Mouse (Mus musculus) erythroid progenitor cell, adult 5-6 weeks (primary cell): Measurements from ENCODE around the gene Stk10. TPM values are rescaled to one million over a fixed set of nuclear protein-coding genes. Genes with fewer than 3 reads are reported as not detected.

Experiments
- ATAC-seq: replicated peaks from 2 replicates; pipeline ENCODE4 v1.8.0; 2016; ENCODE audit warnings: moderate number of reproducible peaks, mild to moderate bottlenecking, moderate TSS enrichment, inconsistent platforms; ENCODE audit not compliant: poor library complexity, low FRiP score, severe bottlenecking
- total RNA-seq, 2 experiments: library from RNA; stranded (forward) in 1 of 2; stranded (reverse) in 1 of 2; fragments of 150-400 nt in 1 of 2; fragments of 186-747, 209-891 nt in 1 of 2; gene quantifications; 2 replicates each; pipeline versions ENCODE4 v1.2.3 to v1.2.4; 2015 to 2017; ENCODE audit warnings: low replicate concordance in 2 of 2

The Stk10 gene
- total RNA-seq, 2 experiments from 2014 or later = 10.0 to 14.3 TPM

DNA sequence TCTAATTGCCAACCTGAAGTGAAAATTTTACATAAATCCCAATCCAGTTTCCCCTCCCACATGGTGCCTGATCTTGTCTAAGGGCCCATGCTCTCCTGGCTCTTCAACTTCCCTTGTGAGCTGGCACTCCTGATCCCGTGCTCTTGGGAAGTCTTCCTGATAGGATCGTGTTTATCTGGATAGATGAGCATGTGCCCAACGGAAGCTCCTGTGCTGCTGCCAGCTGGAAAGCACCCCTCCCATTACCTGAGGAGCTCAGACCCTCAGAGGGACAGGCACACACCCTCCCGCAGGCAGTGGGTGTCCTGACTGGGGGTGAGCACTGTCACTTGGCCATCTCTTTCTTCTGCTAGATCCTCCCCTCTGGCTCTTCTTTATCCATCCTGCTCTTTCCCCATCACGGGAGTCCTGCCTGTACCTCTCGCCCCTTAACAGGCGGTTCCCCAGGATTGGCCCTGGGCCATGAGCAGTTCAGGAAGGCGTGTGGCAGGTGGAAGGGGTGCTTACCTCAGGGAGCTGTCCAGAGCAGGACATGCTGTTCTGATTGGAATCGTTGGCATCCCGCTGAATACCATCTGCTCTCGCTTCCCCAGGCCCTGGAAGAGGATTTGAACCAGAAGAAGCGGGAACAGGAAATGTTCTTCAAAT lies 88.8 kb downstream of the Stk10 start:
- no peak for ATAC-seq

DNA sequence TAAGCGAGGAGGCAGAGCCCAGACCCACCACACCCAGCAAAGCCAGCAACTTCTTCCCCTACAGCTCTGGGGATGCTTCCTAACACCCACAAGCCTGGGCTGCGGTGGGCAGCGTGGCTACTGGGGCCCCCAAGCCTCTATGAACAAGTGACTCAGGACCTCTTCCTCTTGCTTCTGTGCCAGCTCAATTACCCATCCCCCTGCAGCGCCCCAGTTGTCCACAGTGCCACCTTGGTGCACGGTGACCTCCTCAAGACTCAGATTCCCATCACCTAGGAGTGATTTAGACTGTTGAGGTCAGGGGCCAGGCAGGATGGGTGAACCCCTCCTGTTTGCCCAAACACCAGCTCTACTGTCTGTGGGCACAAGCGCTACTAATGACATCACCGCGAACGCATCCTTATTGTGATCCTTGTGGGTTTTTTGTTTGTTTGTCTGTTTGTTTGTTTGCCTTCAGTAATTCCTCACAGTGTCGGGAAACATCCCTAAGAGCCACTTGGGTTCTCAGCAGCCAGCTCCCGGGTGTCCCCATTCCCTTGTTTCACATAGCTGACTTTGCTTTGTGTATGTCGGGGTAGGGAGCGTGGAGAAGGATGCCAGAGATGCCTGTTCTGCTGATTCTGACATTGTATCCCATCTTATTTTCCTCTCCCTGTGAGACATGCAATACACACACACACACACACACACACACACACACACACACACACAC lies 89.5 kb downstream of the Stk10 start:
- no peak for ATAC-seq

DNA sequence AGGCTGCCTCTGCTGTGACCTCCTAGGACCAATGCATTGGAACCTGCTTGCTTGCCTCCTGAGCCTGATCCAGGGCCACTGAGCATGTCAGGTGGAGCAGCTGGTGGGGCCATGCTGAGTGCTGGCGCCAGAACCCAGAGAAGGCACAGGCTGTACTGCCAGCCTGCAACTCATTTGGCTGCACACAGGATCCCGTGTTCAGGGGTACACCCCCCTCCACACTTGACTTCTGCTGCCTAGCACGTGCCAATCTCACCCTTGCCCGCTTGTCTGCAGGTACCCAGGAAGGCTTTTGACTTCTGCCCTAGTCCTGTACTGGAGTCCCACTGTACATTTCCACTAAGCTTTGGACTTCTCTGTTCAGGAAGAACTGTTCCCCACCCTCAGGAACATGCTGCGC lies 90.1 kb downstream of the Stk10 start:
- no peak for ATAC-seq

DNA sequence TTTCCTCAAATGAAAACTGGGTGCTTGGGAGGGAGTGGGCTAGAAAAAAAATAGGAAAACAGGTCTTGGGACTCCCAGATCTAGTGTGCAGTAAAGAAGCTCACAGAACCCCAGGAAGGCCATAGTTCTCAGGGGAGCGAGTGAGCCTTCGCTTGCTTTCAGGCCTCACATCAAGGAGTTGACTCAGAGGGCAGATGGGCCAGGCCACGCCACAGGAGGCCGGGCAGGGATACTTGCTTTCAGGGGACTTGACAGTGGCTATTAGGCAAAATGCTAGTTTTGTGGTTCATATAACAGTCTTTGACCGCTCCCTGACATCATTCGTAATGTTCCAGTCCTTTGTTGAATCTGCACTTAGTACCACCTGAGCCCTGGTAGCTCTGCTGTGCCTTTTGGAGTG lies 90.8 kb downstream of the Stk10 start:
- ATAC-seq = no peak

DNA sequence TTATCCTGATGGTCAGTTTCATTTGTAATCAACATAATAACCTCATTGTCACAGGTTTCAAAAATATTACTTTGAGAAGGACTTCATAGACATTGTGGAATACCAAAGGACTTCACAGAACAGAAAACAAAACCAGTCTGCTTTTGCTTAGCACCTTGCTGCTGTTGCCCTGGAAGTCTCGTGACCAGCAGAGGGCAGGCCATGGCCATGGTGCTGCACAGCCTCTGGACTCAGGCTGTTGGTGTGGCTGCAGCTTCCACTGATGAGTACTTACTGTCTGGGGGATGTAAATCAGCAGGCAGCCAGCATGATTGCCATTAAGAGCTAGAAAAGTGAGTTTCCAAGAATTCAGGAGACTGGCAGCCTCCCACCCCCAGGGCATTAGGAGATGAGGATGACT lies 92.6 kb downstream of the Stk10 start:
- ATAC-seq = no peak

DNA sequence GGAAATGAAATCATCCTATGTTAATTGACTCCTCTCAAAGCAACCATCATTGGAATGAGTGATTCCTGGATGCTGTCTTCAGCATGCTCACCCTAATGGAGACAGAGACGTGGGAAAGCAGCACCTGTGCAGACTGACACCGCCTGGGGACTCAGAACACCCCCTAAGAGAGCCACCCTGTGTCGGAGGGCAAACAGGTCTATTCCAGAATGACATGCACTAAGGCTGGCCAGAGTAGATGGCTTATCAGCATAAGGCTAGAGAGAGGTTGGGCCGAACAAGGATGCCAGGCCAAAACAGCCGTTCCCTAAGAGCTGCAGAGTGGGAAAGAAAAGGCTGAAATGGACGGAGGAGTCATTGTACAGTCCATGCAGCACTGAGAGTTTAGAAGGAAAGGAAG lies 93.0 kb downstream of the Stk10 start:
- ATAC-seq = no peak

DNA sequence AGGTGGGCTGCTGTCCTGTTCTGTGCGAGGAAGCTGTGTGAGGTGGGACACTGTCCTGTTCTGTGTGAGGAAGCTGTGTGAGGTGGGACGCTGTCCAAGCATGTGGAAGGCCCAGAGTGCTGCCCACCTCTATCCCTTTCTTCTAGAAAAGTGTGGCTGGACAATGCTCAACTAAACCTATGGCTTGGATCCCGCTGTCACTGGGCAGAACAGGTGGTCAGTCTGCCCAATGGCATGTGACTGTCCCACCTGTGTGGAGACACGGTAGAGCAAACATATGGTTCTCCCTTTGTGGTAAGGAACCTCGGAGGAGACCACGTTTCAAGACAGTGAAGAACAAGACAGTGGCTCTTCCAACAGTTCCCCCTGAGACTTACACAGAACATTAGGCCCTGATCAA lies 94.8 kb downstream of the Stk10 start:
- ATAC-seq = 0 out of 2 replicates have a peak, but pooled peaks have one; percentile 34

DNA sequence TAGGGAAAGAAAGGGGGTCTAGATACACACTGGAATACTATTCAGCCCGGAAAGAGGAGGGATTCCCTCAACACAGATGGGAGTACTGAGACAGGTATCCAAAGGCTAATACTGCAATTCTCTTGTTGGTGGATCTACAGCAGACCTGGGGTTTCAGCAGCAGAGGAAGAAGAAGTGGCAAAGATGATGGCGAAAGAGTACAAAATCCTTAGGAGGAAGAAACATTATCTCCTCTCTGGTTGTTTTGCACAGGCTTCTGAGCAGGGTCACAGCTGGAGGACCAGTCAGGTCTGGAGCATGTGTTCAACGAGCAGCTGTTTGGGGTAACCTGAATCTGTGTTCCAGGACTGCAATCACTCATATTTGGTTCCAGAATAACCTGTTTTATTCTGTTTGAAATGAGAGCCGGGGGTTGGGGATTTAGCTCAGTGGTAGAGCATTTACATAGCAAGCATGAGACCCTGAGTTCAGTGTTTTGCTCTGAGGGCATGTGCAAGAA lies 96.7 kb downstream of the Stk10 start:
- no peak for ATAC-seq

DNA sequence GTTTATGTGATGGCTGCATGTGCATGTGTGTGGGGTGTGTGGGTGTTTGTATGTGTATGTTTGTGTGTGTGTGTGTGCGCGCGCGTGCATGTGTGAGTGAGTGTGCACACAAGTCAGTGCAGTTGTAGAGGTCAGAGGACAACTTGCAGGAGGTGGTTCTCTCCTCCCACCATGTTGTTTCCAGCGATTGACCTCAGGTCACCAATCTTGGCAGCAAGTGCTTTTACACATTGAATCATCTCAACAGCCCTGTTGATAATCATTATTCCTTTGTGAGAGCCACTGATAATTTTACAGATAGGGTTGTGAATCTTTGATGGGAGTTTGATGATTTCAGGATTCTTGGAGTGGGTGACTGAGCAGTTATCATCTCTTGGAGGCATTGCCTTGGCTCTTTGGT lies 99.6 kb downstream of the Stk10 start:
- ATAC-seq = no peak

DNA sequence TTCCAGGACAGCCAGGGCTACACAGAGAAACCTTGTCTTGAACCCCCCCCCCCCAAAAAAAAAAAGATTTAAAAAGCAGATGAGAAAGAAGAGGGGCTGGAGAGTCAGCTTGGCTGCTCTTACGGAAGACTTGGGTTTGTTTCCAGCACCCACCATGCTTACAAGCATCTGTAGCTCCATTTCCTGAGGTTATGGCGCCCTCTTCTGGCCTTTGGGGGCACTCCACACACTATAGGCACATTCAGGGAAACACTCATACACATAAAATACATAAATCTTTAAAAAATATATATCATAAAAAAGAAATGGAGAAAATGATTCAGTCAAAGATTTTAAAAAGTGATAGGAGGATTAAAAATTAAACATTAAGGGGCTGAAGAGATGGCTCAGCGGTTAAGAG lies 100.4 kb downstream of the Stk10 start:
- no peak for ATAC-seq

DNA sequence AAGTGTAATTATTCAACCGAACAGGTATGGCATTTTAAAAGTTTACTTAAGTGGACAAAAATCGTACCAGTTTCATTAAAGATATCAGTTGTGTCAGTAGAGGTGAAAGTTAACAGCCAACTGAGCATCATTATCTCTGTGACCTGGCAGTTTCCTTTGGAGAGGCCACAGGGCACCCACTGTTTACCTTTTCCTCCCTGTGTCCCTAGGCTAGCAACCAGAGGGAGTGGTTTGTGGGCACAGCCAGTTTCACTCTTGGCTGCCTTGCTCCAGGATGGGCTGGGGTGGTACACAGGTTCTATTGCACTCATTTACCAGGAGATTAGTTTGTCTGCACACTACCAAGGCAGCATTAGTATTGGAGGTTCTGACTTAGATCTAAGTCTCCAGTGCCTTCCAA lies 101.0 kb downstream of the Stk10 start:
- no peak; the same call in 1 of the 2 replicates for ATAC-seq

DNA sequence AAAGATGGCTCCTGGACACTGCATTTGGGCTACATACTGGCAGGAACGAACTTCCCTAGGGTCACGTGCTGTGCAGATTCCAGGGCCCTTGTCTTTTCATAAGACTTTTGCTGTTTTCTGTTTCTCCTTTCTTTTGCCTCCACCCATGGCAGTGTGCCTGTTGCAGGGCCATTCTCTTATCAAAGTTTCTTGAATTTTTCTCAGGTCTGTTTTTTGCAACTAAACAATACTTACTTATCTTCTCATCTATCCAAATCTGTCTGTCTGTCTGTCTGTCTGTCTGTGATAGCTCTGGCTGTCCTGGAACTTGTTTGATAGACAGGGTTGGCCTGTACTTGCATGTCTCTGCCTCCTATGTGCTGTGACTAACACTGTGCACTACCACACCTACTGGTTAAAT lies 101.7 kb downstream of the Stk10 start:
- no peak for ATAC-seq

DNA sequence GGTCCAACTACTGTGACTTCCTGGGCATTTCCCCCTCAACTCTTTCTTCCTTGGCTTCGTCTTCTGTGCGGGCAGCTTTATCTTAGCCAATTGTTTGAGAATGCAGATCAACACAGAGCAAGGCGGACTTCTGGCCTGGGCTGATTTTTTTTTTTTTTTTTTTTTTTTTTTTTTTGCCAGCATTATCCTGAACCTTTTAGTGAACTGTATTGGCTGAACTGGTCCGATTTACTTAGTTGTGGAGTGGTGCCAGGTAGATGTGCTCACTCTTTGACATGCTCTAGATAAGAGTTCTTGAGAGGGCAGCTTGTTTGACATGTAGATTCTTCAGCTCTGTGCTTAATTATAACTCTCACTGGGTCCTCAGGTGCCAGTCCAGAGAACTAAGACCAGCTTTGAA lies 103.2 kb downstream of the Stk10 start:
- ATAC-seq = no peak

DNA sequence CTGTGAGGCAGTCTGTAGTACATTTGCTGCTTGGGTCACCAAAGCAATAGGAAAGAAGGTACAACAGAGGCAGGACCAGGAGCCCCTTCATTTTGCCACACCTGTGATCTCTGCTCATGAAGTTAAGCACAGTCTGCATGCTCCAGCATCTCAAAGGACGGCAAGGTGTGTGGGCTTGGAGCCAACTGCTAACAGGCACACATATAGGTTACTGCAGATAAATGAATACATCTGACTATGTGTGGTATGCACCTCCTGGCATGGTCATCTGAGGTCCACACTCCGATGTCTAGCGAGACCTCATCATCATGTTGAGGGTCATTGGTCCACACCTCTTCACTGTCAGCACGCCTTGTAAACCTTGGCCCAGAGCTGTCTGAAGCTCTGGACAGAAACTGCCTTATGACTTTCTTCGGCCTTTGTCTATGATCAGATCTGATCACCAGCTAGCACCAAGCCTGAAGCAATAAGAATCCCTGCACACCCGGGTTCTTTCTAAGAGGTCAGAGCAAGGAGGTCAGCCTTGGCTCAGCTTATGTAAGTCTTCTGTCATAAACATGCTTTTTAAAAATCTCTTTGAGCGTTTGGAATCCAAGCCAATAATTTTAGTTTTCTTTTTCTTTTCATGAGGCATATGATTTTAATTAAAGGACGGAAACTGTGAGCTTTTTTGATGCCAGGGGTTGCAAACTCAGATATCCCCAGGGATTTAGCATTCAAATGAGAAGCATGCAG lies 105.6 kb downstream of the Stk10 start:
- ATAC-seq = no peak

DNA sequence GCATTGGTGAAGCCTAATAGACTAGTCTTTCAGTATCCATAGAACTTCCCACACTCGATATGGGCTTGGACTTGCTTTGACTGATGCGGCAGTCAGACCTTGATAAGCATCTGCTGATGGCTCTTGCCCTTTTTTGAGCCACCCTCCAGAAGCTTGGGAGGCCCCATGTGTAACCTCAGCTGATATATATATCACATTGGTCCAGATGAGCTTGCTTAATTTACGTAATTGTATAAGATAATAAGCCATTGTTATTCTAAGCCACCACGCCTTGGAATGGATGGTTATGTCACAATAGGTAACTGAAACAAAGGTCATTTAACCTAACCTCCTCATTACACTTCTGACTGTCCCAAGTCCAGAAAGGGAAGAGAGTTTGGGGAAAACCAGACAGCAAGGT lies 107.5 kb downstream of the Stk10 start:
- no peak for ATAC-seq

DNA sequence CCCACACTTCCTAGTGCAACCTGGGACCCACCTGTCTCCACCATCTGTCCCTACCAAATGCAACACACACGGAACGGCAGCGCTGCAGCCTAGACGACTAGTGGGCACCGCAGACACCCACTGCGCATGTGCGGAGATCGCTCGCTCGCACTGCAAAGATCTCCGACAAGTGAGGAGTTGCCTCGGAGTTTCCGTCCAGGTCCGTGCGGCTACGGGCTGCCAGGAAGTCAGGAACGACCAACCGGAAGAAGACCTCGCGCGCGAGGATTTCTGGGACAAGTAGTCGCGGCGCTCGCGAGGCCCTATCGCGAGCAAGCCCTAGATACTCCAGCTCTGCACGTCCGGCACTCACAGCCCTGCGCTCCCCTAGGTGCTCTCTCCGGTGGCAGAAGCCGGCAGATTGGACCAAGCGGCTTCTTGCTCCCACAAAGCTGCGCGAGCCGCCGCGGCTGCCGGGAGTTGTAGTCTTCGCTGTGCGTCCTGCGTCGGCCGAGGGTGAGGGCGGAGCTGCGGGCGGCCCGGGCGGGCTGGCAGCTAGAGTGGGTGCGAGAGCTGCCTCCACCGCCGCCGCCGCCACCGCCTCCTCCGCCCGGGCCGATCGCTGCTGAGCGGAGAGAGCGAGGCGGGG lies 109.3 kb downstream of the Stk10 start, which contains the start of gene Fbxw11:
TSS of gene Fbxw11 (plus strand) at position 476 of the 628 bp plus-strand sequence.
- ATAC-seq = peak; percentile 93

DNA sequence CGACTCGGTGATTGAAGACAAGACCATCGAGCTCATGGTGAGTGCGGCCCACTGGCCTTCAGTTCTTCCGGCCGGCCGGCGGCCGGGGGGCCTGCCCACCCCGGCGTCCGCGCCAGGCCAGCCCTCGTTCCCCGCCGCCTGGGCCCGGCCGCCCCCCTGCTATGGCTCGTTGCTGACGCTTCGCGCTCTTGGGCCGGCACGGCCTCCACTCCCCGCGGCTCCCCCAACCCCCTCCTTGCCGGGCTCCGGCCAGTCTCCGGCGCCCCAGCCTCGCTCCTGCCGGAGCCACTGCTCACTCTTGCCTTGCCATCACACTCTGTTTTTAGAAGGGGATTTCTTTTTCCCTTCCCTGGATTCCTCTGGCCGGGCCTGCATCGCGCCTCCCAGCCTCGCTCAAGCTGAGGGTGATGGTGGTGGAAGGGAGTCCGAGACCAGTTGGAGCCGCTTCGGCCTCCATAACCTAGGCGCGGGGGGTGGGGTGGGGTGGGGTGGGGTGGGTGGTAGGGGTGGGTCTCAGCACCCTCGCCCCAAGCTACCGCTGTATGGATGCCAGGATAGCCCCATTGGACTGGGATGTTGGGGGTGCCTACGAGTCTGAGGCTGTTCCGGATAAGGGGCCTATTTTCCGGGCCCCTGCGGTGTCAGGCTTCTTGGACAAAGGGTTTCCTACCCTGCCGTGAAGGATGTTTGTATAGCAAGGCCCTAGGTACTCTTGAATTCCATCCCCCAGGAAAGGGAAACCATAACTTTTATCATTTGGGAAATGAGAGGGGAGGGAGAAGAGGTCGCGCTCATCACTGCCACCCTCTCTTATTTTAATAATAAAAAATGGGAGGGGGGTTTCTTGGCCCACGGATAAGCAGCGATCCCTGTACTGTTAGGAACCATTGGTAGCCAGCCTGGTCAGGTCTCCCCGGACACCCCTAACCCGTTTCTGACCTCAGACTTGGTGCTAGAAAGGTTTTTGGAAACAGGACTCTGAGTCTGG lies 110.1 kb downstream of the Stk10 start:
- peak; percentile 15; the same call in 1 of the 2 replicates for ATAC-seq

DNA sequence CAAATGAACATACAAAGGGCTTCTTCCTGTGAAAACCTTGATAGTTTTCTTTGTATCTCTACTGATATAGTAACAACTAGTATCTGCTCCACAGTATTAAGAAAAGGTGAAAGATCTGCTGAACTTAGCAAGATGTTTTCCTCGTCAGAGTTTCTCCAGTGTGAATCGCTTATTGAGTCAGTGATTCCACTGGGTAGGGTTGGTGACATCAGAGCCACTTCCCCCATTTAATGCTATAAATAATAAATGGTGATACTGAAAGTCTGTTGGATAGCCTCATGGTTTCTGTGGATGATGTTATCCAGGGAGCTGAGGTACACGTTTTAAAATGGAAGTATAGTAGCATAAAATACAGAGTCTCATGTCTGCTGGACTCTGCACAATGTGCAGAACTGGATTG lies 110.9 kb downstream of the Stk10 start:
- ATAC-seq = no peak

DNA sequence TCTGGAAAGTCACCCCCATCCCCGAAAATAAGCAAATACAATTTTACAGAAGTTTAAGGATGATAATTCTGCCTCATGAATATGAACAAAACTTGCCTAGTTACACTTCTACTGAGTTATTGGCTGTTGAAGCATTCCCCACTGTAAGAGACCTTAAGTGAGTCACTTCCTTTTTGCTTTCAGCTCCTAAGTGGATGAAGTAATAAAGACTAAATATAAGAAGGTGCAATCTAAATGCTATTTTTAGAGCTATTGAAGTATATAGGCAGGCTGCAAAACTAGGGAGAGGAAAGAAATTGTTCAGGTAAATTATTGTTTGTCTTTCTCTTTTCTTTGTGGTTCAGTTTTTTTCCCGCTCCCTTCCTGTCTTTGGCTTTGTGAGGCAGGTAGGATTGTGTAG lies 114.2 kb downstream of the Stk10 start:
- no peak for ATAC-seq
